Mouse (Mus musculus): Measurements from ENCODE around the gene Cmtm6.

Cmtm6 gene

DNA sequence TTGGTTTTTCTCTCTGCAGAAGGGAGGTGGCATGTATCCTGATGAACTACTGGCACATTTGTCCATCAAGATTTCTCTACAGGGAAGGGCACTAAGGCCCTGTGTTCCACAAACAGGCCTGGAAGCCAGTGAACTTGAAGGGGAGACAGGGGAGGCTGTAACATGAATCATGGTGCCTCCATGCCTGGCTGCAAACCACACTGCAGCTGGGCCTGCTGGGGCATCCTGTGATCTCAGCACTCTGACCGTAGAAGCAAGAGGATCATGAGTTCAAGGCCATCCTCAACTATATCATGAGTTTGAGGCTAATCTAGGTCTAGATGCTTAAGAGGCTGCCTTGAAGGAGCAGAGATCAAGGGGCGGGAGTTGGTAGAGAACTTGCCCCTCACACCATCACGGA lies 45.4 kb downstream of the Cmtm6 start:
- no peak for DNase-seq

DNA sequence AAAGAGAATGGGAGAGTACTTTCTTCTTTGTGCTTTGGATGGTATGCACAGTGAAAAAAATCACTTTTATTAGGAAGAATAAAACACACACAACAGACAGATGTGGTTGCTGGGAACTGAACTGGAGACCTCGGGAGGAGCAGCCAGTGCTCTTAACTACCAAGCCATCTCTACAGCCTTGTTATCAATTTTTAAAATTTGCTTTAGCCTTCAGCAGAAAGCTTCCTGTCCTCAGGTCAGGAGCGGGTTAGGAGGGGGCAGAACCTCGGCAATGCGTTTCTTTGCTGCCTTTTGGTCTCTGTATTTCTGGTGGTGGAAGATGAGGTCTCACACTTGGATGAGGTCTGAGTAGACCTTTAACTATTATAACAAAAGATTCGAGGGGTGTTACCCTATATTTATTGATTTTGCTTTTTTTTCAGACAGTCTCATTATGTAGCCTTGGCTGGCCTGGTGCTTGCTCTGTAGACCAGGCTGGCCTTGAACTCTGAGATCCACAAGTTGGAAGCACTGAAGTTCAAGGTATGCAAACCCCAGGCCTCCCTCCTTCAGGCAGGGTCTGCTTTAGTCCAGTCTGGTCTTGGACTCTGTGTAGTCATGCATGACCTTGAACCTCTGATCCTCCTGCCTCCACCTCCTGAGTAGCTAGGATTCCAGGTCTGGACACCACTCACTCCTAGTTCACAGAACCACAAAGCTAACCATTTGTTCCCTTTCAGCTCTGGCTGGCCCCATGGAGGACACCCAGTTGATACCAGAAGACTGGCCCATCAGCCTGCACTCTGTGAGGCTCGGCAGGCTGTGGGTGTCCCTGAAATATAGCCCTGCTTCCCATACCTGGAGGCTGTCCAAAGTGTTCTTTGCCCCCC lies 46.5 kb downstream of the Cmtm6 start:
- no peak for DNase-seq

DNA sequence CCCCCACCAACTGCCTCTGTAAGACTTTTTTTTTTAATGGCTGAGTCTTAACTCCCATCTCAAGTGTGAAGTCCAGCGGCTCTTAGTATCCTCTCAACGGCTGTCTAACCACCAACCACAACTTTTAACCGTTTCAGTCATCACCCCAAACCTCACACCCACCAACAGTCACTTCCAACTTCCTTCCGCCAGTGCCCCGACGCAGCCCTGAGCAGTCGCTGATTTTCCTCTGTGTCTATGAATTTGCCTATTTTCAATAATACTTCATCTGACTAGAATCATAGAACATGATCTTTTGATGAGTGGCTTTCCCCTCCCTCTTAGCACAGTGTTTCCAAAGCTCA lies 47.1 kb downstream of the Cmtm6 start:
- no peak for DNase-seq

DNA sequence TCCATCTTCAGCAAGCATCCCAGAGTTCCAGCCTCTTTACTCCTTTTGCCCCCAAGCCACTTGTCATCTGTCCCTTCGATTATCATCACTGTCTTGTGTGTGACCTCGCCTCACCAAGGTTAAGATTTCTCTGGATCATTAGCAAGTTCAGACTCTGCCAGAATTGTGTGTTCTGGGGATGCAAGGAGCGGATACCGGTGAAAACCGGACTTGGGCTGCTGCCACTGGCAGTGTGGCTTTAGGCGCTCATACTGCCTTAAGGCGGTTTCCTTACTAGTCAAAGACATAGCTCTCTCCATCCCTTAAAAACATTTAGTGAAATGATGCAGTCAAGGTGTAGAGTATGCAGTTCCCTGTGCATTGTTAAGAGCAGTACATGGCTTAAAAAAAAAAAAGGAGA lies 48.0 kb downstream of the Cmtm6 start:
- no peak for DNase-seq

DNA sequence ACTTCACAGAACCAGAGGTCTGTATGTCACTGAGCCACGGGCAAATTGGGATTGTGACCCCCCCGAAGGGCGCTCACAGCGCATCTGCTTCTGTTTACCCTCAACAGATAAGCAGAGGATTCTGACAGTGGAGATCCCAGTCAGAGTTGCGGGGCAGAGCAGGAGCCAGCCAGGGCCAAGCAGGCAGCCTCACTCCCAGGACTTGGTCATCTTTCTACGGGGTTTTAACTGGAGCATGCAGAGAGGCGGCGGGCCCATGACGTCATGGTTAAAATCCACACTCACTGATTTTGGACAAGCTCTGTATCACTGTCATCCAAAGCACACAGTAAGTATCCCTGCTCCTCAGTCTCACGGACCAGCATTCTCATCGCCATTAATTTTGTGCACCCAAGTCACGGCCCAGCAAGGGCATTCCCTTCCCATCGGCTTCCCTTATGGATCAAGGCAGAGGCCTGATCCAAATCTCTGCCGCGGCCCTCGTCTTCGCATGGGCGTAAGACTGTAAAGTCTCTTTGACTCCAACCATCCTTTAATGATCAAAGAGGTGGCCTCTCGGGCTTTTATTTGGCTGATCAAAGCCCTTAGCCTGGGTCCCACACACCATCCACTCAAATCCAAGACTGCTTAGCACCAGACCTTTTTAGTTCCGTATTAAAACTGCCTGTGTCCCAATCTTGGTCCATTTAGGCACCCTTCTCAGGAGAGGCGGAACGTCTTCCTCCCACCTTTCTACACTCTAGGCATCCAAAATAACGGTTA lies 49.2 kb downstream of the Cmtm6 start:
- no peak for DNase-seq

DNA sequence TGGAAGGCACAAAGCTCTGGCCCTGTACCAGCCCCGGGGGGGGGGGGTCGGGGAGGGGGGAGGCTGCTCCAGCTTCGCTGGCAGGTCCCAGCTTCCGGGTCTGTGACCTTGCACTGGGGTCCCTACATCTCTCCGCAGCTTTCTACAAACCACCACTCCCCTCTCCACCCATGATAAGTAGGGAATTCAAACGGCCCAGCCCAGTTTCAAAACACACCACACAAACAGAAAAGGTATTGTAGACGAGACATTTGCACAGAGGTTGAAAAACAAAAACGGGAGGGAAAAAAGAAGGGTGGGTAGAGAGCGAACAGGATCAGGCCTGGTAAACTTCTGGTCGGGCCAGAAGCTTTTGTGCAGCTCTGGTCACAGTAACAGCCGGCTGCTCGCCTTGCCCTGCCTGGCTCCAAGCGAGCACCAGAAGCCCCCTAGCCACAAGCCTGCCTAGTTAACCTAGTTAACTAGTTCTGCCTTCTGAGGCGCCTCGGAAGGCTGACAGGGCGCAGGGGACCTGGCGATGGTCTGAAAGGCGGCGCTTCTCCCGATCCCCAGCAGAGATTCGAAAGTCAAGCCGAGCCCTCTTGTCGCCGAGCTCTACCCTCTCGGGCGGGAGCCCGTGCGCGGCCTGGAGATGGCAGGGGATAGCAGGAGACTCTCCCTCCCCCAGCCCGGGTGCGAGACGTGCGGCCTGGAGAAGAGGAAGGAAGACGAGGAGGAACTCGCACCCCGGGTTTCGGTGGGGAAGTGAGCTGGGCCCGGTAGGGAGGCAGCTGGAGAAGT lies 50.0 kb downstream of the Cmtm6 start:
- peak; percentile 65 to 73 for DNase-seq

DNA sequence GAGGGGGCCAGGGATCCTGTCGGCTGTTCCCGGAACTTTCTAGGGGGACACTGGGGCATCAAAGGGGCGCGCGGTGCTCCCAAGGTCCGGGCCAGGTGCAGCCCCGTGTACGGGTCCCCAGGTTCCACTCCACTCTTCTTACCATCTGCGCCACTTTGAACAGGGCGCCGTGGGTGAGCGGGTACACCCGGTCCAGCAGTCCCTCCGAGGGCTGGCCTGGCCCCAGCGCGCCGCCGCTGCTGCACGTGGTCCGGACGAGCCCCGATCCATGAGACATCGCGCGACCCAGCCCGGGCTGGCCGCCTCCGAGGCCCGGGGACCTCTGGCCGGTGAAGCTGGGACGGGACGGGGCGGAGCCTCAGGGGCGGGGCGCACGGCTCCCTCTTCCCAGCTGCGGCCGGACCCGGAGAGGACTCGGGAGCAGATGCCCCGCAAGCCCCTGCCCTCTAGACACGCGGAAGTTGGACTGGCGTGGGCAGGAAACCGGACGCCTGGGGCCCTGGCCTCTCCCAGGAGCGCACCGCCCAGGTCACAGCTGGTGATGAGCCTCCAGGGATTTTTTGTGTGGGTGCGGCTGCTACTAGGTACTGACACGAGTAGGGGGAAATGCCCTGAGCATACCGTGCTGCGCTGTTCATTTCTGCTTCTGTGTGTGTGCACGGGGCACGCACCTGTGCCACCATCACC lies 50.8 kb downstream of the Cmtm6 start, which contains the start of gene Cmtm7:
Gene Cmtm7, minus strand, starts transcription at position 331 of the 687 bp plus-strand sequence.
- peak; percentile 70 to 79 for DNase-seq

DNA sequence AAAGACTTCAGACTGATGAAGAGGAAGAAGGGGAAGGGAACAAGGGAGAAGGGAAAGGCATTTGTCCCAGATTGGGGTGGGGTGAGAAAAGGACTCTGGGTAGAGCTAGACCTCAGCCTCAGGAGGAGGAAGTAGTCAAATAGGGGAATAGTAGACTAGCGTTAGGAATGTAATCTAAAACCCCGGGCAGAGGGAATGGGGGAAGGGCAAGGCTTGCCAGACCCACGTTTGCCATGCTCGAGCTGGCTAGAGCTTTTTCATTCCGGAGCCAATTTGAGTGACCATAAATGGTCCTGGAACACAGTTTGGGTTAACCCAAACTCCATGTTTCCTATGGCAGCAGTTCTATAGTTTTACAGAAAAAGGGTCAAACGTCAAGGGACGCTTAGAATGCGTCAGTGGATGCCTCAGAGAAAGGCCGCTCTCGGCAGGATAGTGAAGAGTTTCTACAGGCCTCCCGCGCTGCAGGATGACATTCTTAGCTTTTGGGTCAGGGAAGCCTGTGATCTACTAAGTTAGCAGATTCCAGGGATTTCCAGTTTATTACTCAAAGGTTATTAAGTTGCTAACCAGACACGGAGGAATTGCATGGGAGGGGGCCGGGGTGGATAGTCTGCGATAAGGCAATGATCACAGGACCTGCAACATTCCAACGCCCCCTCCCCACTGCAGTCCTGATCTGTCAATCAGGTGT lies 54.7 kb downstream of the Cmtm6 start:
- DNase-seq = no peak

DNA sequence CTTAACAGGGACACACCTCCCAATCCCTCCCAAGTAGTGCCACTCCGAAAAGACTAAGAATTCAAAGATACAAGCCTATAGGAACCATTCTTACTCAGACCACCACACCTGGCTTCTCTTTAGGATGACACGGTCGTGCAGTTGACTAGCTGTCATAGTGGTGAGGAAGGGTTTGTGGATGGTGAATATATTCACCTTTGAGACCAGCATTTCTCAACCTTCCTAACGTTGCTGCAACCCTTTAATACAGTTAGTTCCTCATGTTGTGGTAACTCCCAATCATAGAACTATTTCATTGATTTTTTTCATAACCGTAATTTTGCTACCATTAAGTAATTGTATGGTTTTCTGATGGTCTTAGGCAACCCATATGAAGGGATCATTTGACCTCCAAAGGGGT lies 56.2 kb downstream of the Cmtm6 start:
- no peak for DNase-seq

DNA sequence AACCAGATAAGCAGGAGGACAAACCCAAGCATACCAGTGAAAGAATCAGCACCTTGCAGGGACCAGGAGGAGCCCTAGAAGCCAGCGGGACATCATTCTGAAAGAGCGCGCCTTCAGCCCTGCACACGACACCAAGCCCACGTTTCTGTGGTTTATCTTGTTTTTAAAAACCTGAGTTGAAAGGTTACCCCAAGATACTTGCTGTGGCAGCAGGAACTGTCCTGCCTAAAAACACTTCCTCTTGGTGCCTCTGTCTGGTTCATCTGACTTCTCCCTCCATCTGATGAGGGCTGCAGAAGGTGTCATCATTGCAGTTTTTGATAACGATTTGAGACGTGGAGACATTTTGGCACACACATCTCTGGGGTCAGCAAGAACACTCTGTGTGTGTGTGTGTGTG lies 56.8 kb downstream of the Cmtm6 start:
- no peak for DNase-seq

DNA sequence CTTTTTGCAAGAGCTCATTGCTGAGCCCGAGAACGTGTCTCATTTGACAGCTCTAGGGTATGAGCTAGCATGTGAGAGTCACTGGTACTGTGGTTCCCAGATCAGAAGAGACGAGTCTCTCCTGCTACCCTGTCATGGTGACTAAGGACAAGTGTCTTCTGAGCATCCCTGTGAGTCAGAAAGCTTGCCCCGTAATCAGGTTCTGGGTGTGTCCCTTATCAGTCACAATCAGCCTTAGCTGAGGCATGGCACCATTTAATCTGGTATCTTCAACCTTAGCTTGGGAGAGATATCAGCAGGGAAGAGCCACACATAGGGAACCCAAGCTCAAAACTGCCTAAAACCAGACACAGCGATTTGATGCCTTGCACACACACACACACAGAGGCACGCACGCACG lies 57.8 kb downstream of the Cmtm6 start:
- DNase-seq = no peak

DNA sequence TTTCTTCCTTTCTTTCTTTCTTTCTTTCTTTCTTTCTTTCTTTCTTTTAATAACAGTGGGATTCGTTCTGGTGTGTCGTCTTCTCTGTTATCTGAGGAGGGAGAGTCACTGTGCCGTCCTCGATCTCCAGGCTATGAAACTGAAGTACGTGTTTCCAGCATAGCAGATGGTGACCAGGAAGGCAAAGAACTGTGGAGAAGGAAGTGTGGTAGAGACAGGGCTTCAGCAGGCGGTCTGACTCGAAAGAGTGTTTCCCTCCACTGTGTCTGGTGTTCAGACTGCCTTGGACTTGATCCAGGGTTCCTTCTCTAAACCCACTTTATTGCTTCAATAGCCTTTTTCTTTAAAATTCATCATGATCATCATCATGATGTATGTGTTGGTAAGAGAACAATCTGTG lies 58.6 kb downstream of the Cmtm6 start:
- no peak for DNase-seq

DNA sequence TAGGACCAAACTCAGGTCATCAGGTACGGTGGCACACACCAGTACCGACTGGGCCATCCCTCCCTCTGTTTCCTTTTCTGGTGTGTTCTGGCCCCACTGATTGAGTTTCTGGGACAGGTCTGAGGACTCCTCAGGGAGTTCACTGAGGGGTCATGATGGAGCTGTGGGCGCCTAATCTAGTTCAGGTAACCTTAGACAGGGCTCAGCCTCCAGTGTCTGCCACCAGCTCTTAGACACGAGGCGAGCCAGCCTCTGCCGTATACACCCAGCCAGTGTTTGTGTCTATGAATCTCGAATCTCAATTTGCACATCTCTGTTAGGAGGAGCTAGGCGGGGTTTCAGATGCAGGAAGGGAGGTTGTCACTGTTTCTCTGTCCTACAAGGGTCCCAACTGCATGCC lies 59.1 kb downstream of the Cmtm6 start:
- DNase-seq = no peak

DNA sequence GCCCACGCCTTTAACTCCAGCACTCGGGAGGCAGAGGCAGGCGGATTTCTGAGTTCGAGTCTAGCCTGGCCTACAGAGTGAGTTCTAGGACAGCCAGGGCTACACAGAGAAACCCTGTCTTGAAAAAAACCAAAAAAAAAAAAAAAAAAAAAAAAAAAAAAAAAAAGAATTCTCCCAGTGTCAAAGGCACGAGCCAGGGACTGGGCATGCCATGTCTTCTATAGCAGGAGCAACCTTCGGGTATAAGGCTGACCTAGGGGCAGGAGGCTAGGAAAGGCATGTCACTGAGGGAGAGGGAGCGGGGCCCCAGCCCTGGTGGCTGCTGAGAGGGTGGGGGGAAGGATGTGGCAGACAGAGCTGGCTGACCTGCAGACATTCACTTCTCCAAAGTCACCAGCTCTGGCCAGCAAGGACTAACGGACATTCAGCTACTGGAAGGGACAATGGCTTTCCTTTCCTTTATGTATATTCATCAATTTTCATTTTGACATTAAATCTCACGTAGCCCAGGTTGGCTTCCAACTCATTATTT lies 62.9 kb downstream of the Cmtm6 start:
- no peak for DNase-seq

DNA sequence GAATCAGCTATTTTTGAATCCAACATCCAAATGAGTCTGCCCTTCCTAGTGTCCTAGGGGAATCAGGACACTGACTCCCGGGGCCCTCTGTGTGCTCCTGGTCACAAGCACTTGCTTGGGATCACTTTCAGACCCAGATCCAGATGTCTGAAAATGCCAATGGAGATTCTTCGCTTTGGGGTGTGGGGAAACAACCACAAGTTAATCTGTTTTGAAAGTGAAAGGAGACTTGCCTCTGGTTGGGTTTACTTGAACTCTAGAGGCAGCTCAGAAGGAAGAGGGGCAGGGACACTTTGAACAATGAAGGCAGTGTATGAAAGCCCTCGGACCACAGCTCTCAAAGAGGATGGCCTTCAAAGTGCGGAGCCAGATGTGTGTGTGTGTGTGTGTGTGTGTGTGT lies 63.6 kb downstream of the Cmtm6 start:
- no peak for DNase-seq

DNA sequence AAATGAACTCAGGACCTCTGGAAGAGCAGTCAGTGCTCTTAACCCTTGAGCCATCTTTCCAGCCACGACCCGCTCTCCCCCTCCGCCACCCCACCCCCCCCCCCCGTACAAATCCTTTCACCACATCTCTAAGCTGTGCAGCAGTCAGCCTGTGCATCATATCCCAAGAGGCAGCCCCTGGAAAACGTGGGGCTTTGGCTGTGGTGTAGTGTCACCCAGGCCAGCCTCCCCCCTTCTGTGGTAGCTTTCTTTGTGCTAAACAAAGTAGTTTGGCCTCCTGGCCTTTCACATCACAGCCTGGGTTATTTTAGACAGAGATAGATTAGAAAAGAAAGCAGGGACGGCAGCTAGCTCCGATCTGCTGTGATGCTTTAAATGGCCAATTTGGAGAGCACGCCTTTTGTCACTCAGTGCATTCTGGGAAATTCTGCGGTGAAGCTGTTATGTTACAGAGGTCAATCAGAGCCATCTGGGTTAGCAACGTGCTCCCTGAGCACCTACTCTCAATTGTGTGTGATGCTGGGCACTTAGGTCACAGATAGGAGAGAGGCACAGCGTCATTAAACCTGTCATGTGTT lies 65.6 kb downstream of the Cmtm6 start:
- no peak for DNase-seq

DNA sequence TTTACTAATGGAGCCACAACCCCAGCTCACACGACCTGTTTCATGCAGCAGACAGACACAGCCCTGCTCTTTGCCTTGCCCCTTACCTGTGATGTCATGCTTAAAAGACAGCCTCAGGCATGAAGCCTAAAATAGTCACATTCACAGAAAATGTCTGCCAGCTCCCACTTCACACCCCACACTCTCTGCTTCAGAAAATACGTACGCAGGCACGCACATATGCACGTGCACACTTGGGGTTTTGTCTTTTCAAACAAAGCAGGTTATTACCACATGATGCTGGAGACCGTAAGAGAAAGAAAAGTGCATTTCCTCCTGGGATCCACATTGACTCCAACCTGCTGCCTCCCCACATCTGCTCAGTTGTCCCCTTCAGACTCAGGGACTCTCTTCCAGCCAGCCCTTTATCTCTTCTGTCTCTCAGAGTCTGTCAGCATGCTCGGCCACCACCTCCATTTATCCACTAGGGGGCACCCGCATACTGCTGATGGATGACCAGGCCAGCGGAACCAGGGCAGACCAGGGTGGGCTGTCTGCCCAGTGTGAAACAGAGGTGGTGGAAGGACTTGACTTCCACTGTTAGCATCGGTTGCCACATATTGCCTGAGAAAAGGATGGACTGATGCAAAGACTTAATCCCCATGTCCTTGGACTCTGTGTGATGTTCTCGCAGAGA lies 66.6 kb downstream of the Cmtm6 start:
- DNase-seq = peak; percentile 66 to 82

DNA sequence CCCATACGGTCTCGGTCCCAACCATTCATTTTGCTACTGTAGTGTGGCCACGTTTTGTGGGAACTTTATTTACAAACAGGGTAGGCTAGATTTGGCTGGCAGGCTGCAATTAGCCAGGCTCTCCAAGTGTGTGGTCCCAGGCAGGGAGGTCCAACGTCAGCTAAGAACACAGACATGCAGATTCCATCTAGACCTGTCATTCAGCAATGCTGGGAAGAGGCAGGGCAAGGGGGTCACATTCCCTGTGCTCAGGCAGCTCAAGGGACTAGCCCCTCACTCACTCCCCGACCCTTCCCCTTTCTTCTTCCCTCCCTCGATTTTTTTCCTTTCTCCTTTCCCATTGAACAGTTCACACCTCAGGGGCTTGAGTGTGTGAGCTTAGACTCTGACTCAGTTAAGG lies 67.9 kb downstream of the Cmtm6 start:
- no peak for DNase-seq

Measured in spleen, adult 18-20 months (tissue).